Mouse (Mus musculus): ENCODE measurements around the gene Metap1d. TPM values are rescaled to one million over a fixed set of nuclear protein-coding genes. Genes with fewer than 3 reads are reported as not detected.

Metap1d gene
- polyA plus RNA-seq, 1 experiment from 2014 or later = 34.9 TPM

GRCm38 (mm10) chr2:71466861-71467450, 13.9 kb downstream of the Metap1d start:
- Histone ChIP-seq H3K27me3 (replicated peaks; ENCODE audit: control insufficient read depth, insufficient read depth, low read length) (no peaks in the 10 kb centered on the region), H3K9me3 (ENCODE audit: control insufficient read depth, low read length) (no peaks in the 10 kb centered on the region), H3K36me3 (ENCODE audit: control insufficient read depth, insufficient read depth, low read length) (no peaks in the 10 kb centered on the region), H3K4me1 (ENCODE audit: control insufficient read depth, insufficient read depth, low read length) (no peaks in the 10 kb centered on the region), H3K27ac (ENCODE audit: low read length) (no peak overlapping the region), H3K9ac (ENCODE audit: low read depth, low read length) (no peak overlapping the region), H3K4me3 (ENCODE audit: low read length) (no peak overlapping the region), H3K4me2 (ENCODE audit: low read depth, low read length) (no peak overlapping the region)
- no peak for ATAC-seq
- WGBS = 67% methylated on average over 11 of the region's 11 CpGs

GRCm38 (mm10) chr2:71471094-71471493, 18.0 kb downstream of the Metap1d start:
- H3K36me3 ChIP-seq (ENCODE audit: control insufficient read depth, insufficient read depth, low read length) = no peaks in the 10 kb centered on the region
- ATAC-seq = no peak
- no peaks in the 10 kb centered on the region for H3K27me3 ChIP-seq (replicated peaks; ENCODE audit: control insufficient read depth, insufficient read depth, low read length)
- no peaks in the 10 kb centered on the region for H3K9me3 ChIP-seq (ENCODE audit: control insufficient read depth, low read length)
- no peak overlapping the region for H3K9ac ChIP-seq (ENCODE audit: low read depth, low read length)
- no peak overlapping the region for H3K27ac ChIP-seq (ENCODE audit: low read length)
- H3K4me3 ChIP-seq (ENCODE audit: low read length) = no peak overlapping the region
- 85% methylated on average over 6 of the region's 6 CpGs for WGBS
- H3K4me2 ChIP-seq (ENCODE audit: low read depth, low read length) = no peak overlapping the region
- H3K4me1 ChIP-seq (ENCODE audit: control insufficient read depth, insufficient read depth, low read length) = peaks cover 6% of the 10 kb centered on the region; the same call in 1 of the 2 replicates

- Histone ChIP-seq H3K9me3 (ENCODE audit: control insufficient read depth, low read length) (peaks cover 4% of the 10 kb centered on the region; the same call in 1 of the 2 replicates), H3K4me2 (ENCODE audit: low read depth, low read length) (no peak overlapping the region), H3K36me3 (ENCODE audit: control insufficient read depth, insufficient read depth, low read length) (no peaks in the 10 kb centered on the region), H3K27ac (ENCODE audit: low read length) (no peak overlapping the region), H3K27me3 (replicated peaks; ENCODE audit: control insufficient read depth, insufficient read depth, low read length) (no peaks in the 10 kb centered on the region), H3K9ac (ENCODE audit: low read depth, low read length) (no peak overlapping the region), H3K4me3 (ENCODE audit: low read length) (no peak overlapping the region), H3K4me1 (ENCODE audit: control insufficient read depth, insufficient read depth, low read length) (peaks cover 6% of the 10 kb centered on the region; the same call in 1 of the 2 replicates)
- no peak for ATAC-seq
- WGBS = 44% methylated on average over 7 of the region's 7 CpGs
Observed at GRCm38 (mm10) chr2:71473830-71474229, 20.8 kb downstream of the Metap1d start.

GRCm38 (mm10) chr2:71474345-71474744, 21.3 kb downstream of the Metap1d start:
- ATAC-seq = no peak
- Histone ChIP-seq H3K36me3 (ENCODE audit: control insufficient read depth, insufficient read depth, low read length) (no peaks in the 10 kb centered on the region), H3K4me3 (ENCODE audit: low read length) (no peak overlapping the region), H3K9me3 (ENCODE audit: control insufficient read depth, low read length) (peaks cover 4% of the 10 kb centered on the region; the same call in 1 of the 2 replicates), H3K27ac (ENCODE audit: low read length) (no peak overlapping the region), H3K4me2 (ENCODE audit: low read depth, low read length) (no peak overlapping the region), H3K9ac (ENCODE audit: low read depth, low read length) (no peak overlapping the region), H3K27me3 (replicated peaks; ENCODE audit: control insufficient read depth, insufficient read depth, low read length) (no peaks in the 10 kb centered on the region), H3K4me1 (ENCODE audit: control insufficient read depth, insufficient read depth, low read length) (peaks cover 6% of the 10 kb centered on the region; the same call in 1 of the 2 replicates)
- WGBS = 45% methylated on average over 7 of the region's 7 CpGs

GRCm38 (mm10) chr2:71475311-71475710, 22.2 kb downstream of the Metap1d start:
- peaks cover 4% of the 10 kb centered on the region; the same call in 1 of the 2 replicates for H3K9me3 ChIP-seq (ENCODE audit: control insufficient read depth, low read length)
- 71% methylated on average over 10 of the region's 10 CpGs for WGBS
- ATAC-seq = no peak
- H3K9ac ChIP-seq (ENCODE audit: low read depth, low read length) = no peak overlapping the region
- no peak overlapping the region for H3K4me2 ChIP-seq (ENCODE audit: low read depth, low read length)
- peaks cover 6% of the 10 kb centered on the region; the same call in 1 of the 2 replicates for H3K4me1 ChIP-seq (ENCODE audit: control insufficient read depth, insufficient read depth, low read length)
- no peak overlapping the region for H3K27ac ChIP-seq (ENCODE audit: low read length)
- H3K36me3 ChIP-seq (ENCODE audit: control insufficient read depth, insufficient read depth, low read length) = no peaks in the 10 kb centered on the region
- no peak overlapping the region for H3K4me3 ChIP-seq (ENCODE audit: low read length)
- no peaks in the 10 kb centered on the region for H3K27me3 ChIP-seq (replicated peaks; ENCODE audit: control insufficient read depth, insufficient read depth, low read length)

- Histone ChIP-seq H3K4me1 (ENCODE audit: control insufficient read depth, insufficient read depth, low read length) (peaks cover 6% of the 10 kb centered on the region; the same call in 1 of the 2 replicates), H3K4me3 (ENCODE audit: low read length) (no peak overlapping the region), H3K36me3 (ENCODE audit: control insufficient read depth, insufficient read depth, low read length) (no peaks in the 10 kb centered on the region), H3K27me3 (replicated peaks; ENCODE audit: control insufficient read depth, insufficient read depth, low read length) (no peaks in the 10 kb centered on the region), H3K9ac (ENCODE audit: low read depth, low read length) (no peak overlapping the region), H3K4me2 (ENCODE audit: low read depth, low read length) (no peak overlapping the region), H3K9me3 (ENCODE audit: control insufficient read depth, low read length) (peaks cover 4% of the 10 kb centered on the region; the same call in 1 of the 2 replicates), H3K27ac (ENCODE audit: low read length) (no peak overlapping the region)
- no peak for ATAC-seq
- 85% methylated on average over 4 of the region's 4 CpGs for WGBS
Observed at GRCm38 (mm10) chr2:71475760-71476159, 22.7 kb downstream of the Metap1d start.

GRCm38 (mm10) chr2:71477787-71478186, 24.7 kb downstream of the Metap1d start:
- H3K27ac ChIP-seq (ENCODE audit: low read length) = no peak overlapping the region
- peaks cover 6% of the 10 kb centered on the region; the same call in 1 of the 2 replicates for H3K4me1 ChIP-seq (ENCODE audit: control insufficient read depth, insufficient read depth, low read length)
- ATAC-seq = no peak

GRCm38 (mm10) chr2:71479917-71480316, 26.8 kb downstream of the Metap1d start:
- Histone ChIP-seq H3K27ac (ENCODE audit: low read length) (no peak overlapping the region), H3K4me2 (ENCODE audit: low read depth, low read length) (no peak overlapping the region), H3K27me3 (replicated peaks; ENCODE audit: control insufficient read depth, insufficient read depth, low read length) (no peaks in the 10 kb centered on the region), H3K9ac (ENCODE audit: low read depth, low read length) (no peak overlapping the region), H3K36me3 (ENCODE audit: control insufficient read depth, insufficient read depth, low read length) (no peaks in the 10 kb centered on the region), H3K4me1 (ENCODE audit: control insufficient read depth, insufficient read depth, low read length) (no peaks in the 10 kb centered on the region), H3K4me3 (ENCODE audit: low read length) (no peak overlapping the region), H3K9me3 (ENCODE audit: control insufficient read depth, low read length) (peaks cover 4% of the 10 kb centered on the region; the same call in 1 of the 2 replicates)
- ATAC-seq = no peak
- WGBS = 34% methylated on average over 7 of the region's 7 CpGs

More at GRCm38 (mm10) chr2:71477787-71478186, 24.7 kb downstream of the Metap1d start:
- Histone ChIP-seq H3K27me3 (replicated peaks; ENCODE audit: control insufficient read depth, insufficient read depth, low read length) (no peaks in the 10 kb centered on the region), H3K9me3 (ENCODE audit: control insufficient read depth, low read length) (peaks cover 4% of the 10 kb centered on the region; the same call in 1 of the 2 replicates), H3K4me3 (ENCODE audit: low read length) (no peak overlapping the region), H3K36me3 (ENCODE audit: control insufficient read depth, insufficient read depth, low read length) (no peaks in the 10 kb centered on the region), H3K4me2 (ENCODE audit: low read depth, low read length) (no peak overlapping the region), H3K9ac (ENCODE audit: low read depth, low read length) (no peak overlapping the region)

GRCm38 (mm10) chr2:71481825-71482224, 28.7 kb downstream of the Metap1d start:
- H3K4me1 ChIP-seq (ENCODE audit: control insufficient read depth, insufficient read depth, low read length) = no peaks in the 10 kb centered on the region
- peaks cover 4% of the 10 kb centered on the region; the same call in 1 of the 2 replicates for H3K9me3 ChIP-seq (ENCODE audit: control insufficient read depth, low read length)
- H3K4me3 ChIP-seq (ENCODE audit: low read length) = no peak overlapping the region
- H3K27ac ChIP-seq (ENCODE audit: low read length) = no peak overlapping the region
- H3K36me3 ChIP-seq (ENCODE audit: control insufficient read depth, insufficient read depth, low read length) = no peaks in the 10 kb centered on the region
- no peak overlapping the region for H3K4me2 ChIP-seq (ENCODE audit: low read depth, low read length)
- 77% methylated on average over 6 of the region's 6 CpGs for WGBS
- ATAC-seq = no peak
- no peaks in the 10 kb centered on the region for H3K27me3 ChIP-seq (replicated peaks; ENCODE audit: control insufficient read depth, insufficient read depth, low read length)
- no peak overlapping the region for H3K9ac ChIP-seq (ENCODE audit: low read depth, low read length)

Data from intestine, embryonic 16.5 days (tissue).